Mouse (Mus musculus): Measurements from ENCODE around the gene Cwc22.

Gene Cwc22

DNA sequence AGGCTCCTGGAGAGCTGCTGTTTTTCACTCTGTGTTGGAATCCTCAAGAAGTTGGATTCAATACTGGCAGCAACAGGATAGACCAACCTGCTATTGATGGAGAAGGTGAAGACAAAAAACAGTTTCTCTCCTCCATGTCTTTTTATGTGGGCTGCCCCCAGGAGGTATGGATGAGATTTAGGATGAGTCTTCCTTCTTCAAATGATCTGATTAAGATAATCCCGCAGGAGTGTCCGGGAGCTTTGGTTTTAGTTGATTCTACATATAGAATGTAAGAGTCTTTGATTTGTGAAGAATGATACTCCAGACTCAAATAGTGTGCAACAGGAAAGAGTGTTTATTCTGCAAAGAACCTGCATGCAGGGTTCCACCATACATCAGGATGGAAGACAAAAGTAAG, 2.7 kb upstream of the Cwc22 start:
- DNase-seq (ENCODE audit: low read depth, low spot score) = no peak
- Histone ChIP-seq H3K27me3 (ENCODE audit: control insufficient read depth, insufficient read depth, low read length, poor library complexity, severe bottlenecking) (no peaks in the 10 kb centered on the region), H3K36me3 (ENCODE audit: control insufficient read depth, insufficient read depth, low read length, poor library complexity, severe bottlenecking) (no peaks in the 10 kb centered on the region)

DNA sequence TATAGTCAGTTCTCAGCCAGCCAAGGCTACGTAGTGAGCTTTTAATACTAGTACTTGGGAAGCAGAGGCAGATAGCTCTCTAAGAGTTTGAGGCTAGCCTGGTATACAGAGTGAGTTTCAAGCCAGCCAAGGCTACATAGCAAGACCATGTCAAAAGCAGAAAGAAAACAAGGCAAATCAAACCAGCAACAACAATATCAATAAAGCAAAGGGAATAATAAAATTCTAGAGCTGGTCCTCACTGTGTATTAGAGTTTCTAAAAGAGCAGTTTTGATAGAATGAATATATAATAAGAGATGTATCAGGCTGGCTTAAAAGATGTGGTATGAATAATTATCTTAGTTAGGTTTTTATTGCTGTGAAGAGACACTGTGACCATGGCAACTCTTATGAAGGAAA, 2.0 kb upstream of the Cwc22 start:
- DNase-seq (ENCODE audit: low read depth, low spot score) = no peak
- Histone ChIP-seq H3K27me3 (ENCODE audit: control insufficient read depth, insufficient read depth, low read length, poor library complexity, severe bottlenecking) (no peaks in the 10 kb centered on the region), H3K36me3 (ENCODE audit: control insufficient read depth, insufficient read depth, low read length, poor library complexity, severe bottlenecking) (no peaks in the 10 kb centered on the region)

DNA sequence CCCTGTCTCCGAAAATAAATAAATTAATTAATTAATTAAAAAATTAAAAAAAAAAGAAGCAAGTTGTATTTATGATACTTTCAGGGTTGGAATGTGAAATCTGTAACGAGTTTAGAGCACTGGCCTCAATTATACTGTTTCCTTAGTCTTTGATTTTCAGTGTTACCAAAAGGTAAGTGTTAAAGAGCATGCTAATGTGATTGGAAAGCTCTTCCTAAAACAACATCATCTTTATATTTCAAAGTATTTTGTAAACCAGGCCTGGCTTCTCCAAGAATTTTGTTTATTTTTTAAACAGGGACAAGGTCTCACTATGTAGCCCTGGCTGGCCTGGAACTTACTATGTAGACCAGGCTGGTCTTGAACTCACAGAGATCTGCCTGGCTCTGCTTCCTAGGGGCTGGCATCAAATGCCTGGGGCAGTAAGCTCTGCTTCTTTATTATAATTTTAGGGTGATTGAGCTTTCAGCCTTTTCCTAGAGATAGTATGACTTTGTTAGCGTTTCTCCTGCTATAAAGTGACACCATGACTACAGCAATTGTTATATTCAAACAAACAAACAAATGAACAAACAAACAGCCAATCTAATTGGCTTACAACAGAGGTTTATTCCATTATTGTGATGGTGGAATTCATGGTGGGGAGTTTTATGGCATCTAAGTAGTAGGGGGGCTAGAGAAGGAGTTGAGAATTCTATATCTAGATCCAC, 1.1 kb upstream of the Cwc22 start:
- no peaks in the 10 kb centered on the region for H3K36me3 ChIP-seq (ENCODE audit: control insufficient read depth, insufficient read depth, low read length, poor library complexity, severe bottlenecking)
- no peaks in the 10 kb centered on the region for H3K27me3 ChIP-seq (ENCODE audit: control insufficient read depth, insufficient read depth, low read length, poor library complexity, severe bottlenecking)
- DNase-seq (ENCODE audit: low read depth, low spot score) = no peak

DNA sequence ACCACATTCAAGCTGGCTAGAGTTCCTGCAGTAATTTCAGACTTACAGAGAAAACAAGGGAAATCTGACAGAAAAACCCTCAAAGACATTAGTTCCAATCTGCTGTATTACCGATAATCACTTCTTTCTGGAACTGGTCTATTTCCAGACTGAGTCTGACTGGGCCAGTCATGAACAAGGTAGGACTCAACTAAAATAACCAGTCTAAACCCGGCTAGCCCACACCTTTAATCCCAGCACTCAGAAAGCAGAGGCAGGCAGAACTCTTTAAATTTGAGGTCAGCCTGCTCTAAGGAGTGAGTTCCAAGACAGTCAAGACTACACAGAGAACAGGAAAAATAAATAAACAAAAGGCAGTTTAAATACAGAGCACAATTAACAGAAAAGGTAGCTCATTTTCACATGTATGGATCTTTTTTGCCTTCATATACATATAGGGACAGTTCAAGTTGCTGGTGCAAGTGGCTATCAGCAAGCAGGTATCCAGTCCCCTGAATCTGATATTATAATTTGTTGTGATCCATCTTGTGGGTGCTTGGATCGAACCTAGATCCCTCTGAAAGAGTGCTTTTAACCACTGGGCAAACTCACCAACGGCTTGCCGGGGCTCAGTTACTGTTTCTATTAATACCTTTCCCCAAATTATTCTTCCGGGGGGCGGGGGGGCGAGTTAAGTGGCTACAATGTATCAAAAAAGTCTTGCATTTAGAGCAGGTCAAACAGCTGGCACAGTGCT, 1.1 kb downstream of the Cwc22 start:
- no peak for DNase-seq (ENCODE audit: low read depth, low spot score)
- H3K27me3 ChIP-seq (ENCODE audit: control insufficient read depth, insufficient read depth, low read length, poor library complexity, severe bottlenecking) = no peaks in the 10 kb centered on the region
- H3K36me3 ChIP-seq (ENCODE audit: control insufficient read depth, insufficient read depth, low read length, poor library complexity, severe bottlenecking) = no peaks in the 10 kb centered on the region

DNA sequence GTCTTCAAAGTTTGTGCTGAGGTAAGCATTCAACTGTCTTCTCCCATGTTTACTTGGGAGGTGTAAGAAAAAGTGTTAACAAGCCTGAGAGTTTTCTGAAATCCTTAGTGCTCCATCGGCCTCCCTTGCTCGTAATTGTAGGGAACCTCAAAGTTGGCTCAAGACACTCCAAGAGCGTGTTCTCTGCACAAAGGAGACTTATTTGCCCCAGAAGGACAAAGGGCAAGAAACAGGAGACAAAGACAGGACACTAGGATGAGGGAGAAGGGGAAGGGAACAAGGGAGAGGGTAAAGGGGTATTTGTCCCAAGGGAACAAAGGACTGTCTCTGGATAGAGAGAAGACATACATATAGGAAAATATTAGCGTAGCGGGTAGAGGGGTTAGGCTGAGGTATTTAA, 1.9 kb downstream of the Cwc22 start:
- H3K27me3 ChIP-seq (ENCODE audit: control insufficient read depth, insufficient read depth, low read length, poor library complexity, severe bottlenecking) = no peaks in the 10 kb centered on the region
- no peak for DNase-seq (ENCODE audit: low read depth, low spot score)
- no peaks in the 10 kb centered on the region for H3K36me3 ChIP-seq (ENCODE audit: control insufficient read depth, insufficient read depth, low read length, poor library complexity, severe bottlenecking)

DNA sequence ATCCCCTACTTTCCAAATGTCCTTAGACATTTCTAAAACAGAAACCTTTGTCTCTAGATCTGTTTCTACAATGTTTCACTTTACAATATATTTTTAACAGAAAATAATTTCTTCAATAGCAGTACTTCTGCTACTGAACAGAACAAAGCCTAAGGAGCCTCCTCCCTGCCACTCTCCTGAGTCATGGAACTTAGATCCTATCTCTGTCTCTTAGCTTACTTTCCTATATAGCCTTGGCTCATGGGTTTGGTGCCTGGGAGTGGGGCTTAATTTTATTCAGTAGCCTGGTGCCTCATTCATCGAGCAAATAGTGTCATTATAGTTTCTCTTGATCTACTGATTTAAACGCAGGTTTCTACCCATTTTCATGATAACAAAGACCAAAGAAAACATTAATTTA, 4.2 kb downstream of the Cwc22 start:
- H3K36me3 ChIP-seq (ENCODE audit: control insufficient read depth, insufficient read depth, low read length, poor library complexity, severe bottlenecking) = no peaks in the 10 kb centered on the region
- no peak for DNase-seq (ENCODE audit: low read depth, low spot score)
- H3K27me3 ChIP-seq (ENCODE audit: control insufficient read depth, insufficient read depth, low read length, poor library complexity, severe bottlenecking) = no peaks in the 10 kb centered on the region

DNA sequence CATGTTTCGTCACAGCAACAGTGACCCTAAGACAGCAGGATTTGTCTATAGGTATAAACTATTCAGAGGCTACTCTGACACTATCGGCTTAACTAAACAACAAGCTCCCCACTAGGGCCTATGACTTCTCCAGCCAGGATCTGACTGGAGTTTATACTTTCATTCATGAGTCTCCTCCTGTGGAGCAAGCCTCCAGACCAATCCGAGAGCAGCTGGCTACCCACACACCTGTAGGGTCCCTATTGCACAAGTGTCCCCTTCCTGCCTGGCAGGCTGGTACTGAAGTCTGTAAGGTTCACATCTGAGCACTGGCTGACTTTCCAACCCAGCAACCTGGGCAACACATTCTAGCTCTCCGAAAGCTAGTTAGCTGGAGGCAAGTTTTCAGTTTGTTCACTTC, 7.9 kb downstream of the Cwc22 start:
- Histone ChIP-seq H3K27me3 (ENCODE audit: control insufficient read depth, insufficient read depth, low read length, poor library complexity, severe bottlenecking) (no peaks in the 10 kb centered on the region), H3K36me3 (ENCODE audit: control insufficient read depth, insufficient read depth, low read length, poor library complexity, severe bottlenecking) (peaks cover 1% of the 10 kb centered on the region; the same call in 1 of the 2 replicates)
- no peak for DNase-seq (ENCODE audit: low read depth, low spot score)

DNA sequence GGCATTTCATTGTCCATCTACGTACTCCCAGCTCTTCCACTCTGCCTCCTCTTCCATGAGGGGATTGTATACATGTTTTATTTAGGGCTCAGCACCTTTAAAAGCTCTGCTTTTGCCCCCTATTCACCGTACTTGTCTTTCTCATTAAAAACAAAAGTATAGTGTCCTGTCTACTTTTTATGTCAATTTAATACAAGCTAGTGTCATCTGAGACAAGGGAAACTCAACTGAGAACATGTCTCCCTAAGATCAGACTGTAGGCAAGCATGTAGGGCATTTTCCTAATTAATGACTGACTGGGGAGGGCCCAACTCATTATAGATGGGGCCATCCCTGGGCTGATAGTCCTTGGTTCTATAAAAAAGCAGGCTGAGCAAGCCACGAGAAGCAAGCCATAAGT, 8.4 kb downstream of the Cwc22 start:
- no peaks in the 10 kb centered on the region for H3K27me3 ChIP-seq (ENCODE audit: control insufficient read depth, insufficient read depth, low read length, poor library complexity, severe bottlenecking)
- peaks cover 1% of the 10 kb centered on the region; the same call in 1 of the 2 replicates for H3K36me3 ChIP-seq (ENCODE audit: control insufficient read depth, insufficient read depth, low read length, poor library complexity, severe bottlenecking)
- DNase-seq (ENCODE audit: low read depth, low spot score) = no peak

DNA sequence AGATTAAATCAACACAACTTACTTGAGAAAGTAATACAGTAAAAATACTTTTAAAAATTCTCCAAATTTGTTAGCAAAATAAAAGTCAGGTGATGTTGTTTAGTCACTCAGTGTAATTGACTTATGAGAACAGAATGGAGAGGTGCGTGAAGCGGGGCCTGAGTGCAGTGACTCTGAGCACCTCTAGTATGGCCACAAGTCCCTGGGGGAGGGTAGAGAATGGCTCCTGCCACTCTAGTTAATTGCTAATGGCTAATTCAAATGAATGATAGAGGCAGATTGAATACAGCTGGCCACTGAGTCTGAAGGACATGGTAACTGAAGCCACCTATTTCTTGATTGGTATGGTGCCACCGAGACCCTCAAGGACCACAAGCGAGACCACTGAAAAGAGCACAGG, 12.0 kb downstream of the Cwc22 start:
- H3K27me3 ChIP-seq (ENCODE audit: control insufficient read depth, insufficient read depth, low read length, poor library complexity, severe bottlenecking) = no peaks in the 10 kb centered on the region
- peaks cover 8% of the 10 kb centered on the region; the same call in 1 of the 2 replicates for H3K36me3 ChIP-seq (ENCODE audit: control insufficient read depth, insufficient read depth, low read length, poor library complexity, severe bottlenecking)
- no peak for DNase-seq (ENCODE audit: low read depth, low spot score)

DNA sequence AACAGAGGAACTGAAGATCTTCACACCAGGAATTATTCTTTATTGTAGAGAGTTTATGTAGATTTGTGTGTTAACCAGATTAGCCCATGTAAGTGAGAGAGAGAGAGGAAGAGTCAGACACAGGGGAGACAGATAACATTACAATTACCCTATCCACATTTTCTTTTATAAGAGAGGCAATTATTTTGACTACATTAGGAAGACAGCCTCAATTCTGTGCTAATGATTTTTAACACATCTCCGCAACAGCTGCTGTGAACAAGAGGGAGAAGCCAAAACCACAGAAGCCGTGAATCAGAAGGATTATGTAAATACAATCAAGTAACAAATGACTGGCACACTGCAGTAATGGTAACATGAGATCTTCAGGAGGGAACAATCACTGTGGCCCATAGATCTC, 12.5 kb downstream of the Cwc22 start:
- Histone ChIP-seq H3K36me3 (ENCODE audit: control insufficient read depth, insufficient read depth, low read length, poor library complexity, severe bottlenecking) (peaks cover 8% of the 10 kb centered on the region; the same call in 1 of the 2 replicates), H3K27me3 (ENCODE audit: control insufficient read depth, insufficient read depth, low read length, poor library complexity, severe bottlenecking) (no peaks in the 10 kb centered on the region)
- no peak for DNase-seq (ENCODE audit: low read depth, low spot score)

DNA sequence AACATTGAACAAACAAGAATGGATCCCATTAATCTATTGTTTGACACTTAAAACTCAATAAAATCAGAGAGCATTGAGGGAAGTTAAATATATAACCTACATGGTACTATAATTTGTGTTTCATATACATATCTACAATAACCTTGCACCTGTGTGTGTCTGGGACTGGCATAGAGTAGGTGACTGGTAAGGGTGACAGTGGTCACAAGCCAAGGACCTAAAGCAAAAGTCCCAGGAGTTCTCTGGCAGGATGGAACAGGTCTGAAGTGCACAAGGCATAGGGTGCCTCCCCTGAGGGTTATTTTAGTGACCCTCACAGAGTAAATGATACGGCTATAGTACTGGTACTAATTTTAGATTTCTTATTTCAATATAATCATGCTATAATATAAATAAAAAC, 14.2 kb downstream of the Cwc22 start:
- no peak for DNase-seq (ENCODE audit: low read depth, low spot score)
- Histone ChIP-seq H3K36me3 (ENCODE audit: control insufficient read depth, insufficient read depth, low read length, poor library complexity, severe bottlenecking) (peaks cover 8% of the 10 kb centered on the region; the same call in 1 of the 2 replicates), H3K27me3 (ENCODE audit: control insufficient read depth, insufficient read depth, low read length, poor library complexity, severe bottlenecking) (no peaks in the 10 kb centered on the region)

DNA sequence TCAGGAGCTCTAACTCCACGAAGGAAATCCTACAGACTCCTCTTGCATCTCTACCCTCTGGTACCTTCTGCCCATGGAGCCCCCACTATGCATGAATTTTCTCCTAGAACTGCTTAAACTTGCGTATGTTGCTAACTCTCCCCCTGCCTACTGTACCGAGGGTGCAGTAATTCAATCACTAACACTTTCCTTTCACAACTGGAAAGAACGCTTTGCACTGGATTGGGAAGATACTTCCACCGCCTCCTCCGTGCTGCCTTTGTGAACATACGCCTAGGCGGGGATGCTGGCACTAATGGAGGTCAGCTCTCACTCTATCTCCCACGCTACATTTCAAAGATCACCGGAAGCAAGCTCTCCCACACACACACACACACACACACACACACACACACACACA, 17.8 kb downstream of the Cwc22 start:
- Histone ChIP-seq H3K36me3 (ENCODE audit: control insufficient read depth, insufficient read depth, low read length, poor library complexity, severe bottlenecking) (peaks cover 9% of the 10 kb centered on the region), H3K27me3 (ENCODE audit: control insufficient read depth, insufficient read depth, low read length, poor library complexity, severe bottlenecking) (no peaks in the 10 kb centered on the region)
- no peak for DNase-seq (ENCODE audit: low read depth, low spot score)

DNA sequence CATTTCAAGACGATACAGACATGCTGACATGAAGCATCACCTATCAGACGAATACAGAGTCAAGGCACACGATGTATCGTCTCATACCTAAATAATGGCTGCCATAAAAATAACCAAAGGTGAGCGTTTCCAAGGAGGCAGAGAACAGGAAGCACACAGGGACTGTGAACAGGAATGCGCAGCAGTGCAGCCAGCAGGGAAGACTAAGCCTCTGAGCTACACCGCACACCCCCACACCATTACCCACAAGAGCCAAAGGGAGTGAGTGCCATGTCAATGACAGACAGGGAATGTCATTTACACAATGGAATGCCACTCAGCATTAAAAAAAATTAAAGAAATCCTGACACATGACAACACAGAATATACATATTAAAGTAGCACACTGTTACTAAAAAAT, 19.7 kb downstream of the Cwc22 start:
- peaks cover 10% of the 10 kb centered on the region for H3K36me3 ChIP-seq (ENCODE audit: control insufficient read depth, insufficient read depth, low read length, poor library complexity, severe bottlenecking)
- no peaks in the 10 kb centered on the region for H3K27me3 ChIP-seq (ENCODE audit: control insufficient read depth, insufficient read depth, low read length, poor library complexity, severe bottlenecking)
- DNase-seq (ENCODE audit: low read depth, low spot score) = no peak

DNA sequence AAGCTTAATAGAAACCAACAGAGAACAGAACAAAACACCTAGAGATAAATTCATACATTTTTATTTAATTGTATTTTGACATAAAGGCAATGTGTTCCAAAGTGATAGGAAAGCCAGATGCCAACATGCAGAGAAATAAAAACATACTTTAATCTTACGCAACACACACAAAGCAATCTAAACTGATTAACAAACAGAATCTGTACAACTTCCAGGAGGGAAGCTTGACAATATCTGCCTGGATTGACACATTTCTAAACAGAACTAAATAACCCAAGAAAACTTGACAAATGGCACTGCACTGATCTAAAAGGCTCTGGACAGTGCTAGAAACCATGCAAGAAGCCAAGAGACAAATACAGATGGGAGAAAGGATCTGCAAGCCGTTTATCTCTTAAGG, 20.2 kb downstream of the Cwc22 start:
- no peak for DNase-seq (ENCODE audit: low read depth, low spot score)
- H3K27me3 ChIP-seq (ENCODE audit: control insufficient read depth, insufficient read depth, low read length, poor library complexity, severe bottlenecking) = no peaks in the 10 kb centered on the region
- H3K36me3 ChIP-seq (ENCODE audit: control insufficient read depth, insufficient read depth, low read length, poor library complexity, severe bottlenecking) = peaks cover 10% of the 10 kb centered on the region

DNA sequence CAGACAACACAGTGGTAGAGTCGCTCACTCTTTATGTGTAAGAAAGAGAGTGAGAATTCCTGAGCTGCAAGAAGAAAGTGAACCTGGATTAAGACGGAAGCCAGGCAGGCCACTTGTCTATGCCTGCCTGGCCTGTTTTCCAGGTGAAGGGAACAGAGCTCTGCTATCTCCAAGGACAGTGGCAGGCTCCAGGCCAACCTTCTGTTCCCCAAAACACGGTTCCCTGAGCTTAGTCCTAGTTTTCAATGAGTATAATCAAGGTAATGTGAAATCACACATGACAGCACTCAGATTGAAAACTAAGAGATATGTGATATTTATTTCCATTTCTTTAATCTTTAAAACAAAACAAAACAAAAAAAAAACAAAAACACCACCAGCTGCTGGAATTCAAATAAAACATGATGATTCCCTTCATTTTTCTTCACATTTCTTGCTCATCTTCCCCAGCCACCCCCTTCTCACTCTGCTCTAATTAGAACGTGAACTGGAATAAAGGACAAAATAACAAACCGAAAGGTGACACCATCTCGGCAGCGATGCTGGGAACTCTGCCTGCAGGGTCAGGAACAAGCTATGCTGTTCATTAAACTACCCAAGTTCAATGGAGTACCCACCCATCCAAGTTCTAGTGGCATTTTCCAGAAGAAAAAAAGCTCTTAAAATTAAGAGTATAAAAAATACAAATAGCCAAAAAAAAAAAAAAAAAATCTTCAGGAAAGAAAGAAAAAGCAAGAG, 20.8 kb downstream of the Cwc22 start:
- DNase-seq (ENCODE audit: low read depth, low spot score) = no peak
- Histone ChIP-seq H3K36me3 (ENCODE audit: control insufficient read depth, insufficient read depth, low read length, poor library complexity, severe bottlenecking) (peaks cover 13% of the 10 kb centered on the region), H3K27me3 (ENCODE audit: control insufficient read depth, insufficient read depth, low read length, poor library complexity, severe bottlenecking) (no peaks in the 10 kb centered on the region)

All from splenic B cell, adult 2 months (primary cell).